Mouse (Mus musculus): ENCODE results near the gene Cnot3.

DNA sequence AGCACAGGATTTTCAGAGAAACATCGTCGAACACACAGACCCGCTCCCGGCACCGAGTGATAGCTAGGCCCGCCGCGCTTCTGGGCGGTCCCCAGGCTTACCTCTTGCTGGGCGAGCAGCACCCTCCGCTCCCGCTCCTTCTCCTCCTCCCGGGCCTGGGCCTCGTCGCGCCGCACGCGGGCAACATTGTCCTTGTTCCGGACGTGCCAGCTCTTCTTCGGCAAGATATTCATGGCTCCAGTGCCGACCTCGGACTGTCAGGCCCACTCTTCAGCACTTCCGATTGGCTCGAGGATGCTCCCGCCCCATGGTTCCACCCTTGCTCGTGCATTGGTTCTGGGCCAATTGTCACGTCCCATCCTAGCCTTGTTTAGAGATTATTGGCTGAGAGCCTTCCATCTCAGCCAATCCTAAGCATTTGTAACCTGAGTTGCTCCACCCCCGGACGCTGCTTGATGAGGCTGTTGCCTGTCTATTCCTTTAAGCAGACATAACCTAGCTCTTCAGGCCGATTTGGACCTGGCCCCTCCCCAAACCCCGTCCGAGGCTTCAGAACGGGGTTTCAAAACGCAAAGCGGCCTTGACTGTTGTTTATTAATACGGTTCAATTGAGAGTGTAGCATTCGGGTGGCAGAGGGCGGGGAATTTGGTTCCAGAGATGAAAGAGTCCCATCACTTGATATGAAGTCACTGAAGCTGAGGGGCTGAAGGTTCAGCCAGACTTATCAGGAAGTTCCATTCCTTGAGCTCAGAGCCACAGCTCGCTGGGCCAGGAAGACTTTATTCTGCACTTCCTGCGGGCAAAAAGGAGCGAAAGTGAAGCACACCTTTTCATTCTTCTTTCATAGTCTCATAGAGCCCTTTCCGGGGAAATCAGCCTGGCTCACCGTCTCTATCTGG is 20.4 kb downstream of the Cnot3 start, which contains the start of gene Leng1:
- TF ChIP-seq EP300 (optimal IDR thresholded peaks at IDR 0.05), result no peak
- no peak for TF ChIP-seq CTCF (IDR thresholded peaks at IDR 0.05; ENCODE audit: low read depth)
